Mouse (Mus musculus): Measurements from ENCODE around the gene Tpst2. TPM values are rescaled to one million over a fixed set of nuclear protein-coding genes. Genes with fewer than 3 reads are reported as not detected.

Gene Tpst2
- total RNA-seq, 2 experiments from 2014 or later, result 16.0 to 22.4 TPM

DNA sequence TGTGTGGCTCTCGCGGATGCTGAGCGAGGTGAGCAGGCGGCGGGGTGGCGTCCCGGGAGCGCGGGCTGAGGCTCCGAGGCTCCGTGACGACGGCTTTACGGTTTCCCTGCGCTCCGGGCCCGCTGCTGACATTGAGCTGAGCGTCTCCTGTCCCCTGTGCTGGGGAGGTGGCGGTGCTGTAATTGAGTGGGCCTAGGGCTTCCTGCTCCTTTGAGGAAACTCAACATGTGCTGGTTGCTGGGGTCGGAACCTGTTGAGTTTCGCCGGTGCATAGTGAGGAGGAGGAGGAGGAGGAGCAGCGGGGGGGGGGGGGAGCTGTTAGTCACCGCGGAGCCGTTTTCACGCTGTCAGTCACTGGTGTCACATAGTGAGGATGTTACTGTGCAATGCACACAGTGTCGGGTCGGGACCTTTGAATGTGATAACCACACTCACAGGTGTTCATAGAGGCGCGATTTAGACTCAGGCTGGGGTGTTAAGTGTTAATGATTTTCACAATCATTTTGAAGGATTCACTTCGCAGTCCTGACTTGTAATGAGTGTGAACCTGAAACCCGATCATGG, 50.0 kb downstream of the Tpst2 start:
- DNase-seq (ENCODE audit: low spot score), result no peak

DNA sequence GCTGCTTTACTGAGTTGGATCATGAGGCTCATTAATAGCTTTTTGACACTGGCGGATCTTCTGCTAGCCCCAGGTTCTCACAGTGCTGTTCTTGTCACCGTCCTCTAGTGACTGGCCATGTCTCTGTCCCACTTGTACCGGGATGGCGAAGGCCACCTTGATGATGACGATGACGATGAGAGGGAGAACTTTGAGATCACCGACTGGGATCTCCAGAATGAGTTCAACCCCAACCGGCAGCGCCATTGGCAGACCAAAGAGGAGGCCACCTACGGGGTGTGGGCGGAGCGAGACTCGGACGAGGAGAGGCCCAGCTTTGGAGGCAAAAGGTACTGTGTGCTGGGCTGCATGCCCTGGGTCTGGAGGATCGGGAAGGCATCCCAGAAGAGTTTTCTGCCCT, 51.4 kb downstream of the Tpst2 start:
- DNase-seq (ENCODE audit: low spot score), result no peak

DNA sequence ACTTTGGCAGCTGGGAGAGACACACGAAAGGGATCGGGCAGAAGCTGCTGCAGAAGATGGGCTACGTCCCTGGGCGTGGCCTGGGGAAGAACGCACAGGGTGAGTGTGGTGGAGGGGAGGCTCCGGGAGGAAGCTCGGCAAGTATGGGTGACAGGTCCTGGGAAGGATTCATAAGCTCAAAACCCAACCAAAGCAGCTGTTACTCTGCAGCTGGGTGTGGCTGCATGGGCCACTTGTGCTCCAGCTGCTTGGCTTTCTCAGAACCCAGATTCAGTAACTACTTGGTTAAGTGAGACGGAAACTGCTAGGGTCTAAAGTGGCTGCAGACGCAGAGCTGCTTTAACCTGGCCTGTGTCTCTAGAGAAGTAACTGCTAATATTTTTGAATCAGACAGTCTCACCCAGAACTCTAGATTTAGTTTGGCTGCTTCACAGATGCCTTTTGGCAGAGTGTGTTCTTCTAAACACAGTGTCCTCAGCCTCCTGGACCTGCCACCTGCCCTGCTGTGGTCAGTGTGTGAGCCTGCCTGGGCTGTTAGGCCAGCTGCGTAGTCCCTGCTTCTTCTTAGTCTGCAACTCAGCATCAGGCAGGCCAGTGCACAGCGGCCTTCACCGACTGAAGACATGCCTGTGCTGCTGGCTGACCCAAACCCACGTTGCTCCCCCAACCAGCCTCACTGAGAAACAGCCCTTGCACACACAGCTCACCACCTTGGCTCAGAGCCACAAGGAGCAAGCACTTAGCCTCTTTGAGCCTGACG, 53.5 kb downstream of the Tpst2 start:
- DNase-seq (ENCODE audit: low spot score), result no peak

DNA sequence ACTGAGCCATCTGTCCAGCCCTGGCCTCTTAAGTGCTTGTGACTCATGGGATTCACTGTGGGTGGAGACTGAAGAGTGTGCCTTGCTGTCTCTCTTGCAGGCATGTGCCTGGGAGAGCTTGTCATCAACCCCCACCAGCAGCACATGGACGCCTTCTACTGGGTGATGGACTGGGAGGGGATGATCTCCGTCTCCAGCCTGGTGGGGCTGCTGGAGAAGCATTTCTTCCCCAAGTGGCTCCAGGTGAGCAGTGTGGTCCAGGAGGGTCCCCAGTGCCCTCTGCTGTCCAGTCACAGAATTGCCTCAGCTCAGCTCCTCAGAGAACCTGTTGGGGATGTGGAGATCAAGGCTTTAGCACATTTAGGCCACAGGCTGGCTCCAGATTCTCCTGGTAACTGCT, 59.0 kb downstream of the Tpst2 start:
- DNase-seq (ENCODE audit: low spot score), result peak; percentile 43

DNA sequence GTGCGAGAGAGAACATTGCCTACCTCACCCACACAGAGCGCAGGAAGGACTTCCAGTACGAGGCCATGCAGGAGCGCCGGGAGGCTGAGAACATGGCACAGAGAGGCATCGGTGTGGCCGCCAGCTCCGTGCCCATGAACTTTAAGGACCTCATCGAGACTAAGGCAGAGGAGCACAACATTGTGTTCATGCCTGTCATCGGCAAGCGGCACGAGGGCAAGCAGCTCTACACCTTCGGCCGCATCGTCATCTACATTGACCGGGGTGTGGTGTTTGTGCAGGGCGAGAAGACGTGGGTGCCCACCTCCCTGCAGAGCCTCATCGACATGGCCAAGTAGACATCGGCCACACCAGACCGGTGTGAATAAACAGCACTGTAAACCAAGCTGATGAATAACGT, 60.5 kb downstream of the Tpst2 start:
- no peak for DNase-seq (ENCODE audit: low spot score)

DNA sequence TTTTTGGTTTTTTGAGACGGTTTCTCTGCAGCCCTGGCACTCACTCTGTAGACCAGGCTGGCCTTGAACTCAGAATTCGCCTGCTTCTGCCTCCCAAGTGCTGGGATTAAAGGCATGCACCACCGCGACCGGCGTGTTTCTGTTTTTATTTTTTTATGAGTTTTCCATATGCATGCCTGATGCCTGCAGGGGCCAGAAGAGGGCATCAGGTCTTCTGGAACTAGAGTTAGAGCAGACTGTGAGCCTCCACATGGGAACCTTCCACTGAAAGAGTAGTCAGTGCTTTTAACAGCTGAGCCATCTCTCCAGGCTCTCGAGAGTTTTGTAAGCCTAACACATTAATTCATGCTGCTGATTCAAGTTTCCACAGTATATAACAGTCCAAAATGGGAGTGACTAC, 62.7 kb downstream of the Tpst2 start:
- no peak for DNase-seq (ENCODE audit: low spot score)

DNA sequence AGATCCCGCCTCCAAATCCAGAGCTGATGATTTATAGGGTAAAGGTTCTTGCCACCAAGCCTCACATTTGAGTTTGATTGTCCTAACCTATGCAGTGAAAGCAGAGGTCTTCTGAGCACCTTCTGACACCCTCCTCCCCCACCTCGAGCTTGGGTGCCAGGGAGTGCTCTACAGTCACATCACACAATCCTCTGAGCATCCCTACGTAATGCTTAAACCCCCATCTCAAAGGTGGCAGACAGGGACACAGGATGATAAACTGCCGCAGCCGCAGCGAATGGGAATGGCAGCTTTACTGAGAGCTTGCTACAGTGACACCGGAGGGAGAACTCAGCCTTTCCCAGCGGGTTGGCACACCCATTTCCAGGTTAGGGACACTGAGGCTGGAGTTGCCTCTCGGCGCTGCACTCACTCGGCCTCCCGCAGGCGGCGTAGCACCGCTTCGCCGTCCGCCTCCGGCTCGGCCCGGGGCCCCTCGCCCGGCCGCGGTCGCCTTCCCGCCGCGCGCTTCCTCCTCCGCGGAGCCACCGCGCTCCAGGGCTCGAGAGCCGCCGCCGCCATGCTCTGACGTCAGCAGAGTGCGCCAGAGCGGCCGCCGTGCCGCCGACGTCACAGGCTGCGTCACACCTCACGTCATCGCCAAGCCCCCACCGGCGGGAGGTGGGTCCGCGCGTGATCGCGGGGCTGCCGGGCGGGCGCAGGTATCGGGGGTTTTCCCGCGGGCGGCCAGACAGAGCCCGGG, 66.1 kb downstream of the Tpst2 start, which contains the start of the genes Srrd and Hps4:
Gene Srrd, minus strand, starts transcription at position 578 of the 742 bp plus-strand sequence.
Gene Hps4, plus strand, starts transcription at position 621 of the 742 bp plus-strand sequence.
- DNase-seq (ENCODE audit: low spot score), result peak; percentile 77

DNA sequence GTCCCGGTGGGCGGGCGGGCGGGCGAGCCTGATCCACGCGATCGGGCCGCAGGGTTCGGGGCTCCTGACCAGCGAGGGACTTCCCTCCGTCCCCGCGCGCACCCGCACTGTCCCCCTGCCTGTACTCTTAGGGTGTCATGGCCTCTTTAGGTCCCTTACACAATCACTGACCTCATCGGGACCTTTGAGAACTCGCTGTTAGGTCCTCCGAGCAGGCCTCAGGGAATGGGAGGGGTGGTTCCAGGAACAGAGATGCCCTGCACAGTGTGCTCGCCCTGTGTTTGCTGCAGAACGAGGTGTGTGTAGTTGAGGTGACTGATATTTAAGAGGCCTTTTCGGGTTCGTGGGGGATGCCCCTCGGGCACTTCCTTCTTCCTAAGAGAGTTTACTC, 66.7 kb downstream of the Tpst2 start:
- DNase-seq (ENCODE audit: low spot score), result peak; percentile 19

DNA sequence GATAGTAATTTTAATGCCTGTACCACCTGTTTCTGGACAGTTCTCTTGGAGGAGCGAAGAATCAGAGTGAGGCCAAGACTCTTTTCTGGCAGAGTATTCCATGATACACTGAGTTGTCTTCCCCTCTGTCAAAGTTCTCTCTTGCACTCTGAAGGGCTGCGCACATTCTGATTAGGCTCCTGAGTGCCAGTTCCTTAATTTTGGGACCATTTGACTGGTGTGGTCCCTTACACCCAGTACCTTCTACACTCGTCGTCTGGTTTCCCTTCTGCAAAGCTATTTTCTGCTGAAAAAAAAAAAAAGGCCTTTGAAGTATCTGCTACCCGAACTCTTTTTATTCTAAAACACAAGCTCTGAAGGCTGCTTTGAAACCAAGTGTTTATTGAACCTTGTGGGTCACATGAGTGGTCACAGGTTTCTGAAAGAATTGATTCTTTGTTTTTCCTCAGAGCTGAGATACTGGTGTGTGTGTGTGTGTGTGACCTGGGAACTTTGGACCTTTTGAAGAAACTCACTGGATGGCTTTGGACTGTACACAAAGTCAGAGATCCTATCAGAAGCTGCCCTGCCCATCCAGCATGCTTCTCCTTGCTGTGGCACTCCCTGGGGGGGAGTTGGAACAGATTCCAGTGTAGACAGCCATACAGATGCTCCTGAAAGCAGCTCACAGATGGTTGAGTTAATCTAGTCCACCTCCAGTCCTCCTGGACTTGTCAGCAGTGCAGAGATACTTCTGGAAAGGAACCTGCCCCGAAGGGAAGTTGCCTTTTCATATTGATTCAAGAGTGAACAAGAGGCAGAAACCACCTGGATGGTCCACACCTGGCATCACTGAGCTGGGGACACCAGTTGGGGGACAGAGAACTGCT, 67.8 kb downstream of the Tpst2 start:
- no peak for DNase-seq (ENCODE audit: low spot score)

DNA sequence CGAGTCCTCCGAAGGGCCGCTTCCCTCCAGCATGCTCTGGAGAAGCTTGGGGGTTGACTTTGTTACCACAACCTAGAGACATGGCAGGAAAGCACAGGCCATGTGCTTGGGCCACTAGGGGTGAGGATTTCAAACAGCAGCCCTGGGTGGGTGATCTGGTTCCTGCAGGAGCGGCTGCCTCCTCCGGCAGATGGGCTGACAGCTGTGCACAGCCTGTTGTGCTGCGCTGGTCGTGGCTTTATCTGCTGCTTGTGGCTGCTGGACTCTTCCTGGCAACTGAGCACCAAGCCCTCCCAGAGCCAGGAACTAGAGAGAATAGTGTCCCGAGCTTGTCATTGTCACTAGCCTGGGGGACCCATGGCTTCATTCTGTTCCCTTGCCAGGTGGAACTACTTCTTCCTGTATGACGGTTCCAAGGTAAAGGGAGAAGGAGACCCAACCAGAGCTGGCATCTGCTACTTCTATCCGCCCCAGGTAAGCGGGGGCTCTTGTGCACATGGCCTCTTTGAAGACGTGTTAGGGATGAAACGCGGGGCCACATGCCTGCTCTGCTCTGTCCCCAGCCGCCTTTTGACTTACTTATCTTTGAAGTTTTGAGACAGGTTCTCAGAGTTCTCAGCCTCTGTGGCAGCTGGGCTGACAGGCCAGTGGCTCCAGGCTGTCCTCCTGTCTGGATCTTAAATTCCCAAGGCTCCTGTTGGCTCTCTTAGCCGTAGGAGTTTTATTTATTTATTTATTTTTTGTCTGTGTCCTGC, 69.9 kb downstream of the Tpst2 start:
- DNase-seq (ENCODE audit: low spot score), result no peak

DNA sequence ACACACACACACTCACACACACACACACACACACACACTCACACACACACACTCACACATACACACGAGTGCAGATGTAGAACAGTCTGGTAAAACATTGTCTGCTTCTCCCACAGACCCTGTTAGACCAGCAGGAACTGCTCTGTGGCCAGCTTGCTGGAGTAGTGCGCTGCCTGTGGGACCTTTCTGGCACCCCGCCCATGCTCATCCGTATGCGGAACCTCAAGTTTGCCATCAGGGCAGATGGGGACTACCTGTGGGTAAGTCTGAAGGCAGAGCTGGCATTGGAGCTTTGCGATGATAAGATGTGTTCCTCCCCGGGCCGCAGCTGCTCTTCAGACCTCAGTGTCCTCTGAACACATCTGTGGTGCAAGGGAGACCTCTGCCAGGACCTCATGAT, 72.7 kb downstream of the Tpst2 start:
- no peak for DNase-seq (ENCODE audit: low spot score)

DNA sequence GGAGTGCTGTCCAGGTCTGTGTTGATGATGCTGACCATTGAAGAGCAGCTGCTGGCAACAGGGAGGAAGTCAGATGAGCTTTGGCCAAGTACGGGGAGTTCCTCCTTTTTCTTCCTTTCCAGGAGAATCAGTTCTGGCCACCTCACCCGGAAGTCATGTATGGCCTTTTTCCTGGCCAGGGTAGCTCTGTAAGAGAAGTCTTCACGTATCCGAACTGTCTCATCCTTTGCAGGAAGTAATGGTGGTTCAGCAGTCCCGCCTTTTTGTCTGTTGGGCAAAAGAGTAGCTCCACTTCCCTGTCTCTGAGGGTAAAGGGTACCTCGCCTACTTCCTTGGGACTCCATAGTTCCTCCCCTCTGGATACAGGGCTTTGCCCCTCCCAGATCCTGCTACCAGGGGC, 79.0 kb downstream of the Tpst2 start:
- no peak for DNase-seq (ENCODE audit: low spot score)

DNA sequence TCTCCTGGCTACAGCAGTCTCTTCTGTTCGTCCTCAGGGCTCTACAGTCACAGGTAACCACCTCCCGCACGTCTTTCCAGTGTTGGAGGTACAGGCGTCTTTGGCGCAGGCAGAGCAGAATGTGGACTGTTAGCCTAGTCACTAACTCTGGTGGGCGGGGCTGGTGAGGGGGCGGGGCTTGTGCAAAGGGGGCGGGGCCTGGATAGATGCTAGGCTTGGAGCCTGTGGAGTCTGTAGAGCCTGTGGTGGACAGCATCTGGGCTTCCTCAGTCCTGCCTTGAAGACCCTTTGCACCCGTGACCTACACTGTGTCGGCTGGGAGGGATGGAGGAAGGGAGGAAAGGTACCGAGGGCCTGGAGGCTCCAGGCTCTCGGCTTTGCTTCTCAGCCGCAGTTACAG, 79.4 kb downstream of the Tpst2 start, which contains the start of gene Gm6583:
Gene Gm6583, minus strand, starts transcription at position 124 of the 400 bp plus-strand sequence.
- DNase-seq (ENCODE audit: low spot score), result no peak

DNA sequence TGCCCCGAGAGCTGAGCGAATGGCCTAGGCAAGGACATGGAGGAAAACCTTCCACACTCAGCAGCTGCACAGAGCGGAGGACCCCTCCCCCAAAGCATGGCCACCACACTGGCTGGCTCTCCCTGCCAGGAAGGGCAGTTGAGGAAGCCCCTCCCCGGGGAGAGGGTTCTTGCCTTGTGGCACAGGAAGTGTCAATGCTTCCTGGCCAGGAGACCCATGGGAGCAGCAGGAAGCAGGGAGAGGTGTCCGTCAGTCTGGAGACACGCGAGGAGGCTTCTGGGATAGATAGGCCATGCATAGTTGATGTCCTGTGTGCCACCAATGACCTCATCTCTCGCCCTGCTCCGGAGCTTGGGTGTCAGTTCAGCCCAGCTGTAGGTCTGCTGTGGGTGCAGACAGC, 79.8 kb downstream of the Tpst2 start:
- no peak for DNase-seq (ENCODE audit: low spot score)

DNA sequence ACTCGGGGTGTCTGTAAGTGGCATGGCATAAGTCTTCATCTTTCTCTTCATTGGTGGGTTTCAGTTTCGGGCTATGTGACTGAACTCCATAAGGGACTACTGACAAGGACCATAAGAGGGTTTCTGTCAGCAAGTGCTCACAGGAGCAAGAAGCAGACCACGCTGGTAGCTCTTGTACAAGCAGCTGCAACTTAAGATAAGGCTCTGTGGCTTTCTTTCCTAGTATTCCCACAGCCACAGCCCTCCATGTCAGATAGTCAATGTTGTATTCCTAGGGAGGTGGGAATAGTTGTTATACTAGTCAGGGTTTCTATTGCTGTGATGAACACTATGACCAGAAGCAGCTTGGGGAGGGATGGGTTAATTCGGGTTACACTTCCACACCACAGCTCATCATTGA, 83.0 kb downstream of the Tpst2 start:
- no peak for DNase-seq (ENCODE audit: low spot score)

DNA sequence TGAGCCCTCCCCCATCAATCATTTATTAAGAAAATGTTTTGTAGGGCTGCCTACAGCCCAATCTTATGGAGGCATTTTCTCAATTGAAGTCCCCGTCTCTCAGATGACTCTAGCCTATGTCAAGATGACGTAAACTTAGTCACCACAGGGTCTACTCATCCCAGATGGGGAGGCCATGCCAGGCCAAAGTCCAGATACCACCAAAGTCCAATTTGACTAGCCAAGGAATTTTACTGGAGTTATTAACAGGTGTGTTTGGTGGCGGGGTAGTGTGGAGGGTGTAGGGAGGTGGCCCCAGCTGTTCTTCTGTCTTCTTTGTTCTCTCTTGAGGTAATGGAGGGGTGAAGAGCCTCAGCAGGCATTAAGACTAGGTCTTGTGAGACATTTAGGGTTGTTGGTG, 83.6 kb downstream of the Tpst2 start:
- DNase-seq (ENCODE audit: low spot score), result no peak

DNA sequence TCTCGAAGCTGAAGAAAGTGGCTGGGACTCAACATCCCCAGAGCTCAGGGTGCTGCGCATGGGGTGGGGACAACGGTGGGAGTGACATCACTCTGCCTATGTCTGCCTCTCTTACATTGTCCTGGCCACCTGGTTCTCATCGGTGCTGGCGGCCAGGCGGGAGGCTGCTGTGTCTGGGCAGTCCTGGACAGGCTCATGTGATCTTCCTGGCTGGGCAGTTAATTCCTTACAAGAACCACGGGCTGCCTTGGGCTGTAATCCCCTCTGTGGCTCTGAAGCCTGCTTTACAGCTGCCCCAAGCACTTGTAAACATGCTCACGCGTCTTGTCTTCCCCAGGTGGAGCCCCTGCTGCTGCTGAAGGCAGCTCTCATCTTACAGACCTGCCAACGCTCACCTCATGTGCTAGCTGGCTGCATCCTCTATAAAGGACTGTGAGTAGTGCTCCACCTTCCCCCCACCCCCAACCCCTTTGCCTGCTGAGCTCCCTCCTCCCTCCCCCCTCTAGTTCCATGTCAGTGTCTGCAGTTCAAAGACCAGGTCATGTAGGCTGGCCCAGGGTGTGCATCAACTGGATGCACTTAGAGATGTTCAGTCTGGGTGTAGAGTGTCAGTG, 87.8 kb downstream of the Tpst2 start:
- no peak for DNase-seq (ENCODE audit: low spot score)
